Mouse (Mus musculus) midbrain, embryonic 13.5 days (tissue): ENCODE results near the gene Gstt3. TPM values are rescaled to one million over a fixed set of nuclear protein-coding genes. Genes with fewer than 3 reads are reported as not detected.

ENCODE experiments used
- ATAC-seq: fragments of 200-750 bp; cut with Nextera tagmentation; 2 replicates; pipeline ENCODE4 v1.8.0; 2017; ENCODE audit warnings: mild to moderate bottlenecking, moderate TSS enrichment, moderate library complexity
- H3K27ac ChIP-seq: fragments of 300-500 bp; sonication (generic); 2 replicates; pipeline ENCODE4 v1.5.1; 2015; ENCODE audit warnings: inconsistent platforms, mild to moderate bottlenecking, moderate library complexity
- H3K27me3 ChIP-seq: fragments of 300-500 bp; sonication (generic); 2 replicates; pipeline ENCODE4 v1.6.1; 2015; ENCODE audit warnings: mild to moderate bottlenecking, inconsistent platforms
- H3K36me3 ChIP-seq: fragments of 300-500 bp; sonication (generic); 2 replicates; pipeline ENCODE4 v1.6.1; 2015; ENCODE audit warnings: mild to moderate bottlenecking, inconsistent platforms
- H3K4me1 ChIP-seq: fragments of 300-500 bp; sonication (generic); replicated peaks from 2 replicates; pipeline ENCODE4 v1.6.1; 2015; ENCODE audit warnings: inconsistent platforms
- H3K4me2 ChIP-seq: fragments of 300-500 bp; sonication (generic); replicated peaks from 2 replicates; pipeline ENCODE4 v1.6.1; 2015; ENCODE audit warnings: moderate library complexity, mild to moderate bottlenecking, inconsistent platforms
- H3K4me3 ChIP-seq: fragments of 300-500 bp; sonication (generic); replicated peaks from 2 replicates; pipeline ENCODE4 v1.5.1; 2015; ENCODE audit warnings: mild to moderate bottlenecking, inconsistent platforms
- H3K9ac ChIP-seq: fragments of 300-500 bp; sonication (generic); replicated peaks from 2 replicates; pipeline ENCODE4 v1.6.1; 2015; ENCODE audit warnings: mild to moderate bottlenecking, inconsistent platforms
- H3K9me3 ChIP-seq: fragments of 300-500 bp; sonication (generic); 2 replicates; pipeline ENCODE4 v1.6.1; 2016; ENCODE audit warnings: mild to moderate bottlenecking, inconsistent platforms
- WGBS: fragments of 180-500 bp; shearing (Covaris S2); methylation state at CpG from one replicate; pipeline ENCODE4 v1.1.7; 2015; 5-methylcytosine and 5-hydroxymethylcytosine counted together
- polyA plus RNA-seq: library from polyadenylated mRNA; unstranded; fragments of >200 nt; fragmentation: Nextera tagmentation; extraction: Ambion mirVana; gene quantifications from 2 replicates; pipeline ENCODE4 v1.2.1, GENCODE M21; 2015

Gene Gstt3
- polyA plus RNA-seq, 1 experiment from 2014 or later: 0.61 TPM

GRCm38 (mm10) chr10:75798176-75798696 is 17.0 kb upstream of the Gstt3 start, which contains the start of gene Gstt1:
Gene Gstt1, minus strand, starts transcription at chr10:75798584.
- no peaks in the 10 kb centered on the region for H3K36me3 ChIP-seq
- H3K4me3 ChIP-seq: peak within 1 kb of the TSS; percentile 41
- no peak within 1 kb of the TSS for H3K27ac ChIP-seq

GRCm38 (mm10) chr10:75797619-75798175 is 16.5 kb upstream of the Gstt3 start:
- Histone ChIP-seq H3K27me3 (peaks cover 6% of the 10 kb centered on the region; the same call in 1 of the 2 replicates), H3K4me2 (peak overlapping the region; percentile 66), H3K36me3 (no peaks in the 10 kb centered on the region), H3K27ac (no peak overlapping the region), H3K9me3 (no peaks in the 10 kb centered on the region), H3K4me1 (peaks cover 15% of the 10 kb centered on the region), H3K4me3 (peak overlapping the region; percentile 41), H3K9ac (peak overlapping the region; percentile 50)
- ATAC-seq: peak; percentile 77
- 3% methylated on average over 12 of the region's 12 CpGs for WGBS

More at GRCm38 (mm10) chr10:75798176-75798696, 17.0 kb upstream of the Gstt3 start, which contains the start of gene Gstt1:
- Histone ChIP-seq H3K9me3 (no peaks in the 10 kb centered on the region), H3K4me1 (peaks cover 15% of the 10 kb centered on the region), H3K27me3 (peaks cover 6% of the 10 kb centered on the region; the same call in 1 of the 2 replicates), H3K9ac (peak within 1 kb of the TSS; percentile 50), H3K4me2 (peak within 1 kb of the TSS; percentile 66)
- peak; percentile 53 for ATAC-seq
- 1% methylated on average over 18 of the region's 18 CpGs for WGBS

DNA sequence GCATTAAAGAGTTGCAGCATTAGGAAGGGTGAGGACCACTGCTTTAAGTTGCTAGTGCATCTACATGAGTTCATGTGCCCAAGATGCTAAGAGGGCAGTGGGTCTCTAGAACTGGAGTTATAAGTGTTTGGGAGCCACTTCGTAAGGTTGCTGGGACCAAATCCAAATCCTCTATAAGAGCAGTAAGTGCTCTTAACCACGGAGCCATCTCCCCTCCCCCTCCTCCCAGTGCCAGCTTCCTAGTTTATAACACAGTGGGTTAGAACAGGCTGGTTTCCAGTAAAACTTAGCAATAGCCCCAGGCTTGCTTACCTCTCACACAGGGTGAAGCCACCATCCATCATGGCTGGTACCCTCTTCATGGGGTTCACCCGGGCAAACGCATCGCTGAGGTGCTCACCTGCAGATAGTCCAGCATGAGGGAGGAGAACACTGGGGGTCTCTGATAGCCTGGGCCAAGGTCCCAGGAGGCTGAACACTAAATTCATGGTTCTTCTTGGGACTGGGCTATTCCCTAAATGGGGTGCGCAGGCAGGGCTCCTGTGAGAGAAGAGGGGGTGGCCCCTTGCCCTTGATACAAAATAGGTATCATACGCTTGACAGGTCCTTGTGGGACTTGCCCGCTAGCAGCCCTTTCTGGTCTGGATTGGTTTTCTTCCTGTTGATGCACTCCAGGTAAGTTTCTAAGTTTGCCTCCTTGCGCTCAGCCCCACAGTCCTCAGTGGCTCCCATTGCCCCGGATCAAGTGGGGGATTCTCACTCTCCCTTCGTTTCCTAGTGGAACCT is 15.7 kb upstream of the Gstt3 start:
- peaks cover 6% of the 10 kb centered on the region; the same call in 1 of the 2 replicates for H3K27me3 ChIP-seq
- H3K4me1 ChIP-seq: peaks cover 15% of the 10 kb centered on the region
- ATAC-seq: no peak
- H3K4me2 ChIP-seq: peak overlapping the region; percentile 66
- no peak overlapping the region for H3K9ac ChIP-seq
- H3K9me3 ChIP-seq: no peaks in the 10 kb centered on the region
- 49% methylated on average over 11 of the region's 11 CpGs for WGBS
- H3K36me3 ChIP-seq: no peaks in the 10 kb centered on the region
- H3K4me3 ChIP-seq: peak overlapping the region; percentile 41
- H3K27ac ChIP-seq: no peak overlapping the region

DNA sequence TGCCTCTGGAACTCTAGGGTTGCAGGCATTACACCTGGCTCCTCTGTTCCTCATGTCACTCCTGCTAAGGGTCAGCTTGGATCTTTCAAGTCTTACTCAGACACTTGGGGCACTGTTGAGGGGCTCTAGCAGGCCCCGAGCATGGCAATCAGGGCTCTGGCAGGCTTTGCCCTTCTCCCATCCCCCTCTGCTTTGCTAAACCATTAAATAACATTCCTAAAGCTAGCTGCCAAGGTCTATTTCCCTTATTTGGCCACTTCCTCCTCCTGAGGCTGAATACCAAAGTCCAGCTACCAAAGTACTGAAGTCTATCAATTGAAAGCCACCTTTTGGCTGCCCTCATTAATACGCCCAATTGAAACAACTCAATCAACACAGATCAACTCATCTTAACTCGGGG is 13.7 kb upstream of the Gstt3 start:
- H3K4me1 ChIP-seq: peaks cover 18% of the 10 kb centered on the region
- WGBS: 25% methylated on average over 3 of the region's 3 CpGs
- H3K9ac ChIP-seq: no peak overlapping the region
- H3K36me3 ChIP-seq: no peaks in the 10 kb centered on the region
- H3K27me3 ChIP-seq: peaks cover 6% of the 10 kb centered on the region; the same call in 1 of the 2 replicates
- H3K27ac ChIP-seq: no peak overlapping the region
- H3K9me3 ChIP-seq: no peaks in the 10 kb centered on the region
- H3K4me3 ChIP-seq: no peak overlapping the region
- H3K4me2 ChIP-seq: no peak overlapping the region
- no peak for ATAC-seq

- Histone ChIP-seq H3K27me3 (no peaks in the 10 kb centered on the region), H3K9ac (no peak overlapping the region)
- no peak for ATAC-seq
Measured at GRCm38 (mm10) chr10:75790773-75791172, 9.6 kb upstream of the Gstt3 start.

DNA sequence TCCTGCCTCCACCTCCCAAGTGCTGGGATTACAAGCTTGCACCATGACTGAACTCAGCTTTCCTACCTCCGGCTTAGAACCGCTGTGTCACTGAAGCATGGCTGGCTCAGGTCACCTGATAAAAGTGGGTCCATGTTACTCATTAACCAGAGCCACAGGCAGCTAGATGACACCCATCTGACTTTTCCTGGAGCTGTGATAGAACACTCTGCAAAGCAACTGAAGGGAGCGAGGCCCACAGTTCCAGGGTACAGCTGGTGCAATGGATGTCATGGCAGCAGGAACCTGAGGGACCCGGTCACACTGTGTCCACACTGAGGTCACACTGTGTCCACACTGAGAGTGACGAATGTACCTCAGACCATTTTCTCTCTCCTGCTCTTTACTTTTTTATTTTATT is 8.6 kb upstream of the Gstt3 start:
- 95% methylated on average over 5 of the region's 5 CpGs for WGBS
- H3K4me1 ChIP-seq: 0 out of 2 replicates have a peak, but pooled peaks cover 3% of the 10 kb centered on the region

More at GRCm38 (mm10) chr10:75790773-75791172, 9.6 kb upstream of the Gstt3 start:
- WGBS: 24% methylated on average over 7 of the region's 7 CpGs
- Histone ChIP-seq H3K4me3 (no peak overlapping the region), H3K27ac (no peak overlapping the region), H3K4me2 (no peak overlapping the region), H3K4me1 (0 out of 2 replicates have a peak, but pooled peaks cover 3% of the 10 kb centered on the region), H3K9me3 (no peaks in the 10 kb centered on the region), H3K36me3 (no peaks in the 10 kb centered on the region)

GRCm38 (mm10) chr10:75789081-75789735 is 8.0 kb upstream of the Gstt3 start:
- ATAC-seq: no peak
- Histone ChIP-seq H3K9ac (no peak overlapping the region), H3K4me3 (no peak overlapping the region), H3K27me3 (no peaks in the 10 kb centered on the region), H3K4me1 (0 out of 2 replicates have a peak, but pooled peaks cover 3% of the 10 kb centered on the region), H3K36me3 (no peaks in the 10 kb centered on the region), H3K27ac (no peak overlapping the region), H3K4me2 (no peak overlapping the region), H3K9me3 (no peaks in the 10 kb centered on the region)
- WGBS: 85% methylated on average over 6 of the region's 6 CpGs

More for the DNA sequence above, 8.6 kb upstream of the Gstt3 start:
- H3K27ac ChIP-seq: no peak overlapping the region
- no peak overlapping the region for H3K4me3 ChIP-seq
- ATAC-seq: no peak
- H3K36me3 ChIP-seq: no peaks in the 10 kb centered on the region
- H3K9me3 ChIP-seq: no peaks in the 10 kb centered on the region
- no peak overlapping the region for H3K9ac ChIP-seq
- H3K4me2 ChIP-seq: no peak overlapping the region
- no peaks in the 10 kb centered on the region for H3K27me3 ChIP-seq

- Histone ChIP-seq H3K27me3 (no peaks in the 10 kb centered on the region), H3K9ac (no peak overlapping the region), H3K27ac (no peak overlapping the region), H3K36me3 (no peaks in the 10 kb centered on the region), H3K4me1 (0 out of 2 replicates have a peak, but pooled peaks cover 3% of the 10 kb centered on the region), H3K4me3 (no peak overlapping the region), H3K9me3 (no peaks in the 10 kb centered on the region), H3K4me2 (no peak overlapping the region)
- WGBS: 96% methylated on average over 8 of the region's 8 CpGs
- no peak for ATAC-seq
Measured at GRCm38 (mm10) chr10:75788277-75788676, 7.1 kb upstream of the Gstt3 start.

- peaks cover 24% of the 10 kb centered on the region for H3K27me3 ChIP-seq
- H3K4me1 ChIP-seq: peaks cover 9% of the 10 kb centered on the region
- no peak overlapping the region for H3K9ac ChIP-seq
- H3K9me3 ChIP-seq: no peaks in the 10 kb centered on the region
- H3K27ac ChIP-seq: no peak overlapping the region
- no peaks in the 10 kb centered on the region for H3K36me3 ChIP-seq
- ATAC-seq: no peak
- H3K4me3 ChIP-seq: no peak overlapping the region
- WGBS: 81% methylated on average over 1 of the region's 1 CpGs
- H3K4me2 ChIP-seq: no peak overlapping the region
Measured at GRCm38 (mm10) chr10:75785442-75785841, 4.2 kb upstream of the Gstt3 start.

- no peak overlapping the region for H3K9ac ChIP-seq
- H3K4me1 ChIP-seq: peaks cover 11% of the 10 kb centered on the region
- WGBS: 42% methylated on average over 15 of the region's 15 CpGs
- H3K4me3 ChIP-seq: no peak overlapping the region
- H3K27ac ChIP-seq: no peak overlapping the region
- H3K9me3 ChIP-seq: no peaks in the 10 kb centered on the region
- no peak for ATAC-seq
- no peaks in the 10 kb centered on the region for H3K36me3 ChIP-seq
- no peak overlapping the region for H3K4me2 ChIP-seq
- peaks cover 64% of the 10 kb centered on the region for H3K27me3 ChIP-seq
Measured at GRCm38 (mm10) chr10:75779206-75780174, 1.7 kb downstream of the Gstt3 start.

GRCm38 (mm10) chr10:75777885-75778284 is 3.3 kb downstream of the Gstt3 start:
- Histone ChIP-seq H3K4me3 (no peak overlapping the region), H3K9ac (no peak overlapping the region), H3K36me3 (no peaks in the 10 kb centered on the region), H3K4me1 (peaks cover 11% of the 10 kb centered on the region), H3K27ac (no peak overlapping the region), H3K4me2 (no peak overlapping the region), H3K9me3 (no peaks in the 10 kb centered on the region), H3K27me3 (peaks cover 65% of the 10 kb centered on the region)
- ATAC-seq: no peak
- WGBS: 71% methylated on average over 2 of the region's 2 CpGs
